Mouse (Mus musculus) limb, embryonic 10.5 days (tissue): ENCODE measurements at regions not wholly inside any gene's neighbourhood (a gene's known extent, or its start where the extent isn't known, plus 50 kb on each side); places are given as distances from the start of the nearest gene placed in this dataset.

Experiments
- DNase-seq: peaks from one replicate; pipeline ENCODE4 v3.0.0-alpha.2; 2017; ENCODE audit warnings: low spot score
- H3K27ac ChIP-seq: fragments of 300-500 bp; sonication (generic); 2 replicates; pipeline ENCODE4 v1.5.1; 2016; ENCODE audit warnings: mild to moderate bottlenecking
- H3K27me3 ChIP-seq: fragments of 300-500 bp; sonication (generic); 2 replicates; pipeline ENCODE4 v1.6.1; 2016; ENCODE audit warnings: low read depth, mild to moderate bottlenecking; ENCODE audit not compliant: poor library complexity, severe bottlenecking
- H3K36me3 ChIP-seq: fragments of 300-500 bp; sonication (generic); 2 replicates; pipeline ENCODE4 v1.6.1; 2016; ENCODE audit warnings: mild to moderate bottlenecking, moderate library complexity
- H3K4me1 ChIP-seq: fragments of 300-500 bp; sonication (generic); 2 replicates; pipeline ENCODE4 v1.6.1; 2016
- H3K4me3 ChIP-seq: fragments of 300-500 bp; sonication (generic); 2 replicates; pipeline ENCODE4 v1.5.1; 2016; ENCODE audit warnings: mild to moderate bottlenecking, moderate library complexity
- H3K9me3 ChIP-seq: fragments of 300-500 bp; sonication (generic); replicated peaks from 2 replicates; pipeline ENCODE4 v1.6.1; 2016; ENCODE audit warnings: mild to moderate bottlenecking
- WGBS: fragments of 180-500 bp; shearing (Covaris S2); methylation state at CpG from one replicate; pipeline ENCODE4 v1.1.7; 2016; 5-methylcytosine and 5-hydroxymethylcytosine counted together

- Histone ChIP-seq H3K27ac (no peak overlapping the region), H3K4me1 (peaks cover 21% of the 10 kb centered on the region), H3K9me3 (no peaks in the 10 kb centered on the region), H3K36me3 (no peaks in the 10 kb centered on the region), H3K27me3 (peaks cover 12% of the 10 kb centered on the region; the same call in 1 of the 2 replicates), H3K4me3 (no peak overlapping the region)
- DNase-seq = no peak
- 71% methylated on average over 13 of the region's 13 CpGs for WGBS
These were observed 60.0 kb upstream of the Ajap1 start for GRCm38 (mm10) chr4:153542631-153543031.

DNA sequence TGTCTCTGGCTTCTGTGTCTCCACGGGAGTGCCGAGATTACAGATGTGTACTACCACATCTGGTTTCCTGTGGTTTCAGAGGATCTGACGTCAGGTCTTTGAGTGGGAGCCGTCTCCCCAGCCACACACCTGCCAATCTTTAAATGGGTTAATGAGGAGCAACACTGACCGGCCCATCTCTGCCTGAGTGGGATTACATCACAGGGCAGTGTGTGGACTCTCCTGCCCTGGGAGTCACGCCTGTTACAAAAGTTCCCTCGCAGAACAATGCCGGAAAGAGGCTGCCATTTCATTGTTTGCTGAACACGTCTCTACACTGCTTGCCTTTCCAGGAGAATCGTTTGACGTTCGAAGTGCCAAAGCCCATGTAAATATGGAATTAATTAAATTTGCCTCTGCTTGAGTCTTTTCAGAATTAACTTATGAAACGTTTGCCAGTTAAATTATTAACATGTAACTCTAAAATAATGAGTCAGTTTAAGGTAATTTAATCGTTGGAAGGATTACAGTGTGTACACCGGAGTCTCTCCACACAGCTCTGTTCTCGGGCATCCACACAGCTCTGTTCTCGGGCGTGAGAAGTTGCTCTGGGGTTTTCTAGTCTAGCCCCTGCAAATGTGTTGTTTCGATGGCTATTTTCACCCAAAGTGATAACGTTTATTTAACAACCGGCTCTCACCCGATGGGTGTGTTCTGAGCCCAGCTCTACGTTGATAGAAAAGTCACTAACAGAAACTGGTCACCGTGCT lies 61.5 kb upstream of the Ajap1 start:
- no peaks in the 10 kb centered on the region for H3K36me3 ChIP-seq
- H3K4me1 ChIP-seq = peaks cover 21% of the 10 kb centered on the region
- peaks cover 12% of the 10 kb centered on the region; the same call in 1 of the 2 replicates for H3K27me3 ChIP-seq
- no peak overlapping the region for H3K4me3 ChIP-seq
- 72% methylated on average over 24 of the region's 24 CpGs for WGBS
- no peaks in the 10 kb centered on the region for H3K9me3 ChIP-seq
- H3K27ac ChIP-seq = no peak overlapping the region
- no peak for DNase-seq

DNA sequence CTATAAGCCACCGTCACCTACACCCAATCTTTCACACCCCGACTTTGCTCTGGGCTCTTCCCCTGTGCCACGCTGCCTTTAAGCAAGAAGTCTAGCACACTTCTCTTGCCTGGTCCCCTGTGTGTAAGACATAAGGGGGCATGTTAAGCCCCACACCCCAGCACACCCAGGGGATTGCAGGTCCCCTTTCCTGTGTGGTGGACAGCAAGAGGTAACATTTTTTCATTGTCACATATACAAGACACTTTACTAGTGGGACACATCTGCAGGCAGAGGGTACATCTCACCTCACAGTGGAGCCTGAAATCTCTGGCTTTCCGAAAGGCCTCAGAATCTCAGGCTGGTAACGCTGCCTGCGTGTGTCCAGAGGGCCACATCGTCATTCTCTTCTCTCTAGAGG lies 64.1 kb upstream of the Ajap1 start:
- 88% methylated on average over 7 of the region's 7 CpGs for WGBS
- no peak overlapping the region for H3K27ac ChIP-seq
- DNase-seq = no peak
- peaks cover 12% of the 10 kb centered on the region; the same call in 1 of the 2 replicates for H3K27me3 ChIP-seq
- H3K4me3 ChIP-seq = no peak overlapping the region
- H3K9me3 ChIP-seq = no peaks in the 10 kb centered on the region
- peaks cover 21% of the 10 kb centered on the region for H3K4me1 ChIP-seq
- no peaks in the 10 kb centered on the region for H3K36me3 ChIP-seq

DNA sequence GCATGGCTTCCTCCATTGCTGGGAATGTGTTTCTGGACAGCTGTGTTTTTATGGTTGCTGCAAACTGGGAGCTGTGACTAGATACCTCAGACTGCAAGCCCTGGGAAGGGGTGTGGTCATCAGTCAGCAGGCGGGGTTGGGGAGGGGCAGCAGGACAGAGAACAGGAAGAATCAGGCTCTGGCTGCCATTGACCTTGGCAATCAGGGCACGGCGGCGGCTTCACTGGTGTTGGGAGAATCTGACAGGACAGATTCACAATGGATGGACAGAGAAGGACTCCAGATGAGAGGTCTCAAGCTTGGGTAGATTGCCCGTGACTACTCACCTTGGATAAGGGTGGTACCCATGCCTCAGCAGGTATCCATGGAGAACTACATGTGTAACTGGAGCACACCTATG lies 64.5 kb upstream of the Ajap1 start:
- H3K9me3 ChIP-seq = no peaks in the 10 kb centered on the region

DNA sequence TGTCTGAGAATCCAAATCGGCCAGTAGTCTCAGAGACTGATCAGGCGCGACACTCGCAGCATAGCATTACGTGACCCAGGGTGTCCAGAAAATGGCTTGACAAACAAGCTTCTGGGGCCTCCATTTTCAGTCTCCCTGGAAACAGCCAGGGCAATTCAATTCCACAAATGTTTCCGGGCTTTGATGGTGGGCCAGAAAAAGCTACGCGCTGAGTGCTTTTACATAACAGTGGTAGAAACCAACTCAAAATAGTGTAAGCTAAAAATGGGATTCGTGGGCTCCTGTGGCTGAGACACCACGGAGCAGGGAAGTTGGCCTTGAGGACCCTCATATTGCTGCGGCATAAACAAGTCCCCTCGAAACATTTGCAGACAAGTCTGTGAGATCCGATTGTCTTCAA lies 65.3 kb upstream of the Ajap1 start:
- no peak for DNase-seq
- no peaks in the 10 kb centered on the region for H3K9me3 ChIP-seq
- peaks cover 15% of the 10 kb centered on the region for H3K4me1 ChIP-seq
- H3K27ac ChIP-seq = no peak overlapping the region
- H3K4me3 ChIP-seq = no peak overlapping the region
- no peaks in the 10 kb centered on the region for H3K36me3 ChIP-seq
- H3K27me3 ChIP-seq = peaks cover 12% of the 10 kb centered on the region; the same call in 1 of the 2 replicates
- WGBS = 92% methylated on average over 13 of the region's 13 CpGs

More for the DNA sequence above, 64.5 kb upstream of the Ajap1 start:
- 88% methylated on average over 5 of the region's 5 CpGs for WGBS
- H3K27me3 ChIP-seq = peaks cover 12% of the 10 kb centered on the region; the same call in 1 of the 2 replicates
- peaks cover 21% of the 10 kb centered on the region for H3K4me1 ChIP-seq
- no peak for DNase-seq
- H3K4me3 ChIP-seq = no peak overlapping the region
- no peaks in the 10 kb centered on the region for H3K36me3 ChIP-seq
- H3K27ac ChIP-seq = no peak overlapping the region

DNA sequence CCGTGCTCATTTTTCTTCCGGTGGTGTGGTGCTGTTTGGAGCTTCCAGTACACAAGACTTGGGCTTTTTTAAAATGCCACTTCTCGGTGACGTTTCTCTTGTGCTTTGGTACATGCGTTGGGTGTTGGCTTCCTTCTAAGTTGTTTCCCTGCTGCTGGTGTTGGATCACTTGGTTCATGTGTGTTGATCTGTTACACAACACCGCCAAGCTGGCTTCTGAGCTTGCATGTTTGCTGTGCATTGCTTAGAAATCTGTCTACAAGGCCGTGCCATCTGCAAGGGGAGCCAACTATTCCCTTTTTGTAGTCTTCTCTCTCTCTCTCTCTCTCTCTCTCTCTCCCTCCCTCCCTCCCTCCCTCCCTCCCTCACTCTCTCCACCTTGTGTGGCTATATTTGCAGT lies 68.7 kb upstream of the Ajap1 start:
- WGBS = 96% methylated on average over 7 of the region's 7 CpGs
- Histone ChIP-seq H3K9me3 (no peaks in the 10 kb centered on the region), H3K4me1 (no peaks in the 10 kb centered on the region), H3K4me3 (no peak overlapping the region), H3K27me3 (no peaks in the 10 kb centered on the region), H3K36me3 (no peaks in the 10 kb centered on the region), H3K27ac (no peak overlapping the region)
- DNase-seq = no peak

DNA sequence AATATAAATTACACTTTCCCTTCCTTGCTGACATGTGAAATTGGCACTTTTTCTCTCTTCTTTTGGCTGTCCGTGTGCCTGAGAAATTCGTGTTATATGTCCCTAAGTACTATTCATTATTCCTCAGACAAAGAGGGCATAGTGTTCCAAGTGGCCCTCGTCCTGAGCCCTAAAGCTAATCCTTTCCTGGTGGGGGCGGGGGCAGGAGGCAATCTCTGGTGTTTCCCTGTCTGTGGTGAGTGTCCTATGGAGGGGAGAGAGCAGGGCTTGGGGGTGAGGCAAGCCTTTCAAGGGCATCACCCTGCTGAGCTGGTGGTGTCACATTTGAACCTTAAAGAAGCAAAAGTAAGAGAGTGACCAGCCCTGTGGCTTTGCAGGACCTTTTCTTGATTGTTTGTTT lies 69.9 kb upstream of the Ajap1 start:
- Histone ChIP-seq H3K36me3 (no peaks in the 10 kb centered on the region), H3K4me3 (no peak overlapping the region), H3K4me1 (no peaks in the 10 kb centered on the region), H3K9me3 (no peaks in the 10 kb centered on the region), H3K27ac (no peak overlapping the region), H3K27me3 (no peaks in the 10 kb centered on the region)
- DNase-seq = no peak
- 60% methylated on average over 4 of the region's 4 CpGs for WGBS

- peaks cover 10% of the 10 kb centered on the region; the same call in 1 of the 2 replicates for H3K4me1 ChIP-seq
- no peak for DNase-seq
- 80% methylated on average over 19 of the region's 19 CpGs for WGBS
- H3K27me3 ChIP-seq = no peaks in the 10 kb centered on the region
- H3K27ac ChIP-seq = no peak overlapping the region
- H3K9me3 ChIP-seq = no peaks in the 10 kb centered on the region
- no peak overlapping the region for H3K4me3 ChIP-seq
- H3K36me3 ChIP-seq = no peaks in the 10 kb centered on the region
These were observed 75.4 kb upstream of the Ajap1 start for GRCm38 (mm10) chr4:153557812-153558608.

DNA sequence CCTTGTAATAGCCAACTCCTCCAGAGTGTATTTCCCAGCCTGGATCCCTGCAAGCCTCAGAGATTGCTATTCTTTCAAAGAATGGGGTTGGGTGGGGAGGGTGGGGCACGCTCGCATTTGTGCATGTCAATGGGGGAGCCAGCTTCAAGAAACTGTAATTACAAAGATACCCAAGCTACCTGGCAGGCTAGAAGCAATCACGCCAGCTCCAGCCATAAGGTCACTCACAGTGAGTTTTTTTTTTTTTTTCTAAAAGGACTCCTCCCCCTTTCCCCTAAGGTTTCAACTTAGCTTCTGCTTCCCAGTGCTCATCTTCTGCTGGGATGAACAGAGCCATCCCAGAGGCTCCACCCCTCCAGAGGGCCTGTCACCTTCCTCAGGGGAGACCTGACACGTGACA lies 77.0 kb upstream of the Ajap1 start:
- Histone ChIP-seq H3K27me3 (no peaks in the 10 kb centered on the region), H3K27ac (no peak overlapping the region), H3K4me1 (peaks cover 10% of the 10 kb centered on the region; the same call in 1 of the 2 replicates), H3K9me3 (no peaks in the 10 kb centered on the region), H3K4me3 (no peak overlapping the region), H3K36me3 (no peaks in the 10 kb centered on the region)
- 65% methylated on average over 4 of the region's 4 CpGs for WGBS
- no peak for DNase-seq

GRCm38 (mm10) chr4:153560193-153560592 lies 77.6 kb upstream of the Ajap1 start:
- H3K9me3 ChIP-seq = no peaks in the 10 kb centered on the region
- no peak overlapping the region for H3K27ac ChIP-seq
- peaks cover 10% of the 10 kb centered on the region; the same call in 1 of the 2 replicates for H3K4me1 ChIP-seq
- no peak for DNase-seq
- no peak overlapping the region for H3K4me3 ChIP-seq
- H3K36me3 ChIP-seq = no peaks in the 10 kb centered on the region
- no peaks in the 10 kb centered on the region for H3K27me3 ChIP-seq
- WGBS = 81% methylated on average over 11 of the region's 11 CpGs

DNA sequence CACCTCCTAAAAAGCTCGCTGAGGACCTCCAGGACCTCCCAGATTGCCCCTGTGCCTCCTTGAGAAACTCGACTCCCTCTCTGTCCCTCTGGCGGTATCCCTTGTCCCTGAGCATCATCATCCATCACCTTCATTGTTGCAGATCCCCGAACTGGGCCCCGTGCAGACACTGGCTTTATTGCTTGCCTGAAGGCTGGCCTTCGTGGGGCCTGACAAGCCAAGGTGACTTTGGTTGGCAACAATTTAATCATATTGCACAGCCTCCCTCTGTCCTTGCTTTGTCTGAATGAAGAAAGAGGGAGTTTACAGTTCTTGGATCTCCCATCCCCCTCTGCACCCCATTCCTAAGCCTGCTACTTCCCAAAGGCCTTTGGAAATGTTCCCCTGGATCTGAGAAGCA lies 78.3 kb upstream of the Ajap1 start:
- 15% methylated on average over 6 of the region's 6 CpGs for WGBS
- peaks cover 10% of the 10 kb centered on the region; the same call in 1 of the 2 replicates for H3K4me1 ChIP-seq
- no peaks in the 10 kb centered on the region for H3K27me3 ChIP-seq
- no peaks in the 10 kb centered on the region for H3K36me3 ChIP-seq
- no peak overlapping the region for H3K27ac ChIP-seq
- no peak overlapping the region for H3K4me3 ChIP-seq
- H3K9me3 ChIP-seq = no peaks in the 10 kb centered on the region
- DNase-seq = no peak

GRCm38 (mm10) chr4:153561991-153562390 lies 79.4 kb upstream of the Ajap1 start:
- Histone ChIP-seq H3K4me1 (peaks cover 10% of the 10 kb centered on the region; the same call in 1 of the 2 replicates), H3K4me3 (no peak overlapping the region), H3K27me3 (no peaks in the 10 kb centered on the region), H3K9me3 (no peaks in the 10 kb centered on the region), H3K36me3 (no peaks in the 10 kb centered on the region), H3K27ac (no peak overlapping the region)
- no peak for DNase-seq
- whole genome bisulfite sequencing = 89% methylated on average over 3 of the region's 3 CpGs

DNA sequence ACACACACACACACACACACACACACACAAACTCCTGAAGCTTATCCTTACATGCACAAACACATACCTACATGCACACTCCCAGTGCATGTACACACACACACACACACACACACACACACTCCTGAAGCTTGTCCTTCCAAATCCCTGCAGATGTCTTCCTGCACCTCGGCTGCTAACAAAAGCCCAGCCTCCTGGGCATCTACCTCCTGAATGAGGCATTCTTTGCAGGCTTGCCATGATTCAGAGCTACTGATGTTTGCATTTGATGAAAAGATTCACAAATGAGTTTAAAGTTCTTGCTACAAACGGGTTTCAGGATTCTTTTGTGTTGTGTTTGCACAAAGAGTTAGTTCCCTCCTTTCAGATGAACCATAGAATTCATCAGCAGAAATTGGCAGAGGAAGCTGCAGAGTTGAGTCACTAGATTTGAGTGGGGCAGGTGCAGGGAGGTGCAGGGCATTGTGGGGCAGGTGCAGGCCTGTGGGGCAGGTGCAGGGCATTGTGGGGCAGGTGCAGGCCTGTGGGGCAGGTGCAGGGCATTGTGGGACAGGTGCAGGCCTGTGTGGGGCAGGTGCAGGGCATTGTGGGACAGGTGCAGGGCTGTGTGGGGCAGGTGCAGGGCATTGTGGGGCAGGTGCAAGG lies 84.8 kb upstream of the Ajap1 start:
- H3K36me3 ChIP-seq = no peaks in the 10 kb centered on the region
- DNase-seq = no peak
- H3K4me1 ChIP-seq = no peaks in the 10 kb centered on the region
- no peaks in the 10 kb centered on the region for H3K27me3 ChIP-seq
- no peak overlapping the region for H3K27ac ChIP-seq
- no peak overlapping the region for H3K4me3 ChIP-seq
- WGBS = 52% methylated on average over 2 of the region's 2 CpGs
- H3K9me3 ChIP-seq = no peaks in the 10 kb centered on the region
